Mouse (Mus musculus): ENCODE measurements at regions not wholly inside any gene's neighbourhood (a gene's known extent, or its start where the extent isn't known, plus 50 kb on each side); places are given as distances from the start of the nearest gene placed in this dataset.

DNA sequence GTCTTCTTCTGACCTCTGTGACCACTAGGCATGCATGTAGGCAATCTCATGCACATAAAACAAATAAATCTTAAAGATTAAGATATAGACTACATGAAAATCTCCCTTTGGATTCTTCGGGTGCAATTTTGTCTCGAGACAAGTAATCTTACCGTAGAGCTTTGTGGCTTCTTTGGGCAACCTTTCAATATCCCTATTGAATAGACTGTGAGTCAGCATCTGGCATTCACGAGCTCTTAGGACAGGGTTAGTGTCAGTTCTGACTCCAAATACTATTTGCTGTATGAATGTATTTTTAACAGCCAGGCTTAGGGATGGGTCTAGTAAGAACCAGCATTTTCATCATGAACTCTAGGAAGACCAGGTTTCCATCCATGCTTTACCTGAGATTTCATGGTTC is 208.7 kb upstream of the Pik3r1 start:
- no peak for ATAC-seq (replicated peaks; ENCODE audit: insufficient number of reproducible peaks, low FRiP score, low TSS enrichment)
- H3K27me3 ChIP-seq (ENCODE audit: control insufficient read depth, insufficient read depth, low read length) = no peaks in the 10 kb centered on the region
- WGBS (ENCODE audit: insufficient replicate concordance) = 89% methylated on average over 4 of the region's 4 CpGs

DNA sequence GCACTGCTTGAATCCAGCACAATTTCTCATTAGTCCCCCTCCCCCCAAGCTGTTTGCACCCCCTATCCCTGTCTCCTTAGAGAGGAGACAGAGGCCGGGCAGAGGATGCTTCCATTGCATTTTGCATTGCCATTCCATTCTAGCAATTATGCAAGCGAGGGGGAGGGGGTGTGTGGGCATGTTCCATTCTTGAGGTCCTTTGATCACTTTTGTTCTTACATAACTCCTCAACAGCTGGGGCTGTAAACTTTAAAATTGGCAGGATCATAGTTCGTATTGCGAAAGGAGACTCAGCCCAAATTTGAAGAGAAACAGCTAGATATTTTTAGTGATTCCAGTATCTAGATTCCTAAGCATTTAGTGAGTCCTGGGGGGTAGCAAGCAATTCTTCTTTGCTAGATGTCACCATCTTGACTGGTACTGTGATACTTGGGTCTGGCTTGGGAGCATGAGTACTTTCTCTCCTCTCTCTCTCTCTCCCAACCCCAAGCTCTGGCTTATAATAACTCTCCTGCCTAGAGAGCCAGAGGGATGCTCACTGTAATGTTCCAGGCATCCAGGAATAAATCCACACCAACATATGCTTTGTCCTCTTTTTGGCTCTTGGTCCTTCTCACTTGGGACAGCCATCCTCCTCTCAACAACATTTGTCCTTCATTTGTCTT is 212.3 kb upstream of the Pik3r1 start:
- Histone ChIP-seq H3K4me3 (ENCODE audit: low read depth, low read length) (no peak overlapping the region), H3K36me3 (ENCODE audit: control insufficient read depth, insufficient read depth, low read length) (no peaks in the 10 kb centered on the region), H3K4me1 (ENCODE audit: control insufficient read depth, insufficient read depth, low read length) (no peaks in the 10 kb centered on the region), H3K9me3 (replicated peaks; ENCODE audit: control insufficient read depth, low read length) (no peaks in the 10 kb centered on the region), H3K4me2 (no peak overlapping the region), H3K9ac (ENCODE audit: low read depth, low read length) (no peak overlapping the region), H3K27ac (ENCODE audit: low read depth, low read length) (no peak overlapping the region), H3K27me3 (ENCODE audit: control insufficient read depth, insufficient read depth, low read length) (no peaks in the 10 kb centered on the region)
- ATAC-seq (replicated peaks; ENCODE audit: insufficient number of reproducible peaks, low FRiP score, low TSS enrichment) = no peak
- 72% methylated on average over 4 of the region's 4 CpGs for WGBS (ENCODE audit: insufficient replicate concordance)

More for the DNA sequence above, 208.7 kb upstream of the Pik3r1 start:
- Histone ChIP-seq H3K4me3 (ENCODE audit: low read depth, low read length) (no peak overlapping the region), H3K4me1 (ENCODE audit: control insufficient read depth, insufficient read depth, low read length) (no peaks in the 10 kb centered on the region), H3K9me3 (replicated peaks; ENCODE audit: control insufficient read depth, low read length) (no peaks in the 10 kb centered on the region), H3K36me3 (ENCODE audit: control insufficient read depth, insufficient read depth, low read length) (no peaks in the 10 kb centered on the region), H3K27ac (ENCODE audit: low read depth, low read length) (no peak overlapping the region), H3K4me2 (no peak overlapping the region), H3K9ac (ENCODE audit: low read depth, low read length) (no peak overlapping the region)

DNA sequence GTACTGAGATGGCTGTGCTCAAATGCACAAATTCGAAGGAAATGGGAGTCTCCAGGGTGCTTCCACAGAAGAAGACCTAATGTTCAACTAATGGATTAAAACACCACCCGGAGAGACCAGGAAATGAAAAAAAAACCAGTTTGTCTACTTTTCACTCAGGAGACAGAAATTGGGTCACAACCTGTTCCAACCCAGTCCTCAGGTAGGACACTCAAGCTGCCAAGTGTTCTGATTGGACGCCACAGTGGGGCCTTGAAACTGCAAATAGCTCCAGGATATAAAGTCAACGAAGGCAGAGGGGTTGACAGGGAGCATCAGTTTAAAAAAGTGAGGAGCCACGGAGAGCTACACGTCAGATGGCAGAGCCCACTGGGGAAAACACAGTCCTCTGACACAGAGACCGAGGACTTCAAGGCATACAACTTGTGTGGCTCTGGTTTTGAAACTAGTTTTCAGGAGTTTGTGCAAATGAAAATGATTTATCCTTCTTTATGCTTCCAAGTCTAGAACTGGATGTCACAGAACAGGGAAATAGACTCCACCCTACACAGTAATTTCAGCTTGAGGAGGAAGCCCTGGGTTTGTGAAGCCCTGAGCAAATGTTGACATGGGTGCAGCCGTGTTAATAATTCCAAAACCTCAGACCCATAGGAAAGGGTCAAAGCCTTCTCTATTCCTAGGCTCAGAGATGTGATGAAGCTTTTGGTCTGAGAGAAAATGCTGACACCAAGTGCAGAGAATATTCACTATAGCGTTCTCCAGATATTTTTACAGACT is 220.8 kb upstream of the Pik3r1 start:
- Histone ChIP-seq H3K9ac (ENCODE audit: low read depth, low read length) (no peak overlapping the region), H3K27ac (ENCODE audit: low read depth, low read length) (no peak overlapping the region), H3K9me3 (replicated peaks; ENCODE audit: control insufficient read depth, low read length) (no peaks in the 10 kb centered on the region), H3K4me3 (ENCODE audit: low read depth, low read length) (no peak overlapping the region), H3K36me3 (ENCODE audit: control insufficient read depth, insufficient read depth, low read length) (no peaks in the 10 kb centered on the region), H3K4me2 (no peak overlapping the region), H3K4me1 (ENCODE audit: control insufficient read depth, insufficient read depth, low read length) (no peaks in the 10 kb centered on the region), H3K27me3 (ENCODE audit: control insufficient read depth, insufficient read depth, low read length) (no peaks in the 10 kb centered on the region)
- WGBS (ENCODE audit: insufficient replicate concordance) = 70% methylated on average over 9 of the region's 9 CpGs
- no peak for ATAC-seq (replicated peaks; ENCODE audit: insufficient number of reproducible peaks, low FRiP score, low TSS enrichment)

DNA sequence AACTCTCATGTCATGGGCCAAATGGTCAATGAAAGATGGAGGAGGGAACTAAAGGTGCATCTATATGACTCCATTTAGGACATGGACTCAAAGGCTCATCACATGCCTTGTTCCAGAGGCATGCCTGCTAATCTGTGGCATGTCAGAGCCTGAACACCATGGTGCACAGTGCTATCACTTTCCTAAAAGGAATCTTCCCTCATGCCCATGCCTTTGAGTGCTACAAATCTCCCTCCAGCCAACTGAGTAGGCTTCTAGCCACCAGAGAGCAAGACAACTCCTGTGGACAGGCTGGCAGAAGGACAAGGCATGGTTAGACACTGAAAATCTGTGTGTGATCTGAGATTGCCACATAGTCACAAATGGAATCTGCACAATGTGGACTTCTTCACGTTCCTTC is 223.7 kb upstream of the Pik3r1 start:
- ATAC-seq (replicated peaks; ENCODE audit: insufficient number of reproducible peaks, low FRiP score, low TSS enrichment) = no peak
- no peak overlapping the region for H3K27ac ChIP-seq (ENCODE audit: low read depth, low read length)
- no peak overlapping the region for H3K4me3 ChIP-seq (ENCODE audit: low read depth, low read length)
- 78% methylated on average over 1 of the region's 1 CpGs for WGBS (ENCODE audit: insufficient replicate concordance)
- H3K36me3 ChIP-seq (ENCODE audit: control insufficient read depth, insufficient read depth, low read length) = no peaks in the 10 kb centered on the region
- H3K4me2 ChIP-seq = no peak overlapping the region
- H3K9ac ChIP-seq (ENCODE audit: low read depth, low read length) = no peak overlapping the region
- H3K9me3 ChIP-seq (replicated peaks; ENCODE audit: control insufficient read depth, low read length) = no peaks in the 10 kb centered on the region
- H3K27me3 ChIP-seq (ENCODE audit: control insufficient read depth, insufficient read depth, low read length) = no peaks in the 10 kb centered on the region
- H3K4me1 ChIP-seq (ENCODE audit: control insufficient read depth, insufficient read depth, low read length) = 0 out of 2 replicates have a peak, but pooled peaks cover 4% of the 10 kb centered on the region

GRCm38 (mm10) chr13:101994779-101995178 is 226.8 kb upstream of the Pik3r1 start:
- WGBS (ENCODE audit: insufficient replicate concordance) = 43% methylated on average over 3 of the region's 3 CpGs
- Histone ChIP-seq H3K9me3 (replicated peaks; ENCODE audit: control insufficient read depth, low read length) (no peaks in the 10 kb centered on the region), H3K4me3 (ENCODE audit: low read depth, low read length) (no peak overlapping the region), H3K27me3 (ENCODE audit: control insufficient read depth, insufficient read depth, low read length) (no peaks in the 10 kb centered on the region), H3K27ac (ENCODE audit: low read depth, low read length) (no peak overlapping the region), H3K4me1 (ENCODE audit: control insufficient read depth, insufficient read depth, low read length) (0 out of 2 replicates have a peak, but pooled peaks cover 4% of the 10 kb centered on the region), H3K4me2 (no peak overlapping the region), H3K9ac (ENCODE audit: low read depth, low read length) (no peak overlapping the region), H3K36me3 (ENCODE audit: control insufficient read depth, insufficient read depth, low read length) (no peaks in the 10 kb centered on the region)
- ATAC-seq (replicated peaks; ENCODE audit: insufficient number of reproducible peaks, low FRiP score, low TSS enrichment) = no peak

DNA sequence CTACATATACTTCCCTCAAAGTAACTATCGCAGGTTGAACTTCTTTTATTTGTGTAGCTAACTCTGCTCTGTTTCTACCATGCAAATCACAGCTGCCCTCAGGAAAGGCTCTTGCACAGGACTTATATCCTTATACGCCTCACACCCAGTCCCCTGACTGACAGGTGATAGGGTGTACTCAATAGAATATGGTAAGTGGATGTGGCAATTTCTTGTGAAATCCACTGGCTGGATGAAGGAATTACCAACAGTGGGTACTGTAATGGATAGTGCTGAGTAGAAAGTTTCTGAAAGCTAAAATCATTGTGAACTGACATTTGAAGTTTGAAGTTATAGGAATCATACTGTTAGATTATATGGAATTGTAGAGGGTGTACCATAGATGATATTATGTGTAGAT is 227.5 kb upstream of the Pik3r1 start:
- H3K27me3 ChIP-seq (ENCODE audit: control insufficient read depth, insufficient read depth, low read length) = no peaks in the 10 kb centered on the region

GRCm38 (mm10) chr13:101996144-101996543 is 228.1 kb upstream of the Pik3r1 start:
- no peak for ATAC-seq (replicated peaks; ENCODE audit: insufficient number of reproducible peaks, low FRiP score, low TSS enrichment)
- 43% methylated on average over 5 of the region's 5 CpGs for WGBS (ENCODE audit: insufficient replicate concordance)

More for the DNA sequence above, 227.5 kb upstream of the Pik3r1 start:
- Histone ChIP-seq H3K27ac (ENCODE audit: low read depth, low read length) (no peak overlapping the region), H3K9ac (ENCODE audit: low read depth, low read length) (no peak overlapping the region), H3K4me2 (no peak overlapping the region), H3K36me3 (ENCODE audit: control insufficient read depth, insufficient read depth, low read length) (no peaks in the 10 kb centered on the region), H3K4me1 (ENCODE audit: control insufficient read depth, insufficient read depth, low read length) (0 out of 2 replicates have a peak, but pooled peaks cover 4% of the 10 kb centered on the region), H3K4me3 (ENCODE audit: low read depth, low read length) (no peak overlapping the region), H3K9me3 (replicated peaks; ENCODE audit: control insufficient read depth, low read length) (no peaks in the 10 kb centered on the region)
- no peak for ATAC-seq (replicated peaks; ENCODE audit: insufficient number of reproducible peaks, low FRiP score, low TSS enrichment)
- 75% methylated on average over 2 of the region's 2 CpGs for WGBS (ENCODE audit: insufficient replicate concordance)

GRCm38 (mm10) chr13:101997415-101997814 is 229.4 kb upstream of the Pik3r1 start:
- Histone ChIP-seq H3K4me2 (no peak overlapping the region), H3K27ac (ENCODE audit: low read depth, low read length) (no peak overlapping the region), H3K9ac (ENCODE audit: low read depth, low read length) (no peak overlapping the region), H3K9me3 (replicated peaks; ENCODE audit: control insufficient read depth, low read length) (no peaks in the 10 kb centered on the region), H3K36me3 (ENCODE audit: control insufficient read depth, insufficient read depth, low read length) (no peaks in the 10 kb centered on the region), H3K27me3 (ENCODE audit: control insufficient read depth, insufficient read depth, low read length) (no peaks in the 10 kb centered on the region), H3K4me1 (ENCODE audit: control insufficient read depth, insufficient read depth, low read length) (0 out of 2 replicates have a peak, but pooled peaks cover 4% of the 10 kb centered on the region), H3K4me3 (ENCODE audit: low read depth, low read length) (no peak overlapping the region)
- 93% methylated on average over 2 of the region's 2 CpGs for whole genome bisulfite sequencing (ENCODE audit: insufficient replicate concordance)
- no peak for ATAC-seq (replicated peaks; ENCODE audit: insufficient number of reproducible peaks, low FRiP score, low TSS enrichment)

More at GRCm38 (mm10) chr13:101996144-101996543, 228.1 kb upstream of the Pik3r1 start:
- no peak overlapping the region for H3K4me2 ChIP-seq
- no peaks in the 10 kb centered on the region for H3K27me3 ChIP-seq (ENCODE audit: control insufficient read depth, insufficient read depth, low read length)
- no peak overlapping the region for H3K4me3 ChIP-seq (ENCODE audit: low read depth, low read length)
- no peaks in the 10 kb centered on the region for H3K9me3 ChIP-seq (replicated peaks; ENCODE audit: control insufficient read depth, low read length)
- no peaks in the 10 kb centered on the region for H3K36me3 ChIP-seq (ENCODE audit: control insufficient read depth, insufficient read depth, low read length)
- H3K27ac ChIP-seq (ENCODE audit: low read depth, low read length) = no peak overlapping the region
- no peak overlapping the region for H3K9ac ChIP-seq (ENCODE audit: low read depth, low read length)
- H3K4me1 ChIP-seq (ENCODE audit: control insufficient read depth, insufficient read depth, low read length) = 0 out of 2 replicates have a peak, but pooled peaks cover 4% of the 10 kb centered on the region
